Mouse (Mus musculus) heart, postnatal 0 days (tissue): Measurements from ENCODE around the gene Kcnj6.

Source experiments
- CTCF ChIP-seq: IDR thresholded peaks from 2 replicates; pipeline ENCODE4 v1.5.1; 2016; ENCODE audit warnings: antibody characterized with exemption, control low read depth, low read depth
- EP300 ChIP-seq: IDR thresholded peaks from 2 replicates; pipeline ENCODE4 v1.6.1; 2016; ENCODE audit warnings: antibody characterized with exemption, low read depth

DNA sequence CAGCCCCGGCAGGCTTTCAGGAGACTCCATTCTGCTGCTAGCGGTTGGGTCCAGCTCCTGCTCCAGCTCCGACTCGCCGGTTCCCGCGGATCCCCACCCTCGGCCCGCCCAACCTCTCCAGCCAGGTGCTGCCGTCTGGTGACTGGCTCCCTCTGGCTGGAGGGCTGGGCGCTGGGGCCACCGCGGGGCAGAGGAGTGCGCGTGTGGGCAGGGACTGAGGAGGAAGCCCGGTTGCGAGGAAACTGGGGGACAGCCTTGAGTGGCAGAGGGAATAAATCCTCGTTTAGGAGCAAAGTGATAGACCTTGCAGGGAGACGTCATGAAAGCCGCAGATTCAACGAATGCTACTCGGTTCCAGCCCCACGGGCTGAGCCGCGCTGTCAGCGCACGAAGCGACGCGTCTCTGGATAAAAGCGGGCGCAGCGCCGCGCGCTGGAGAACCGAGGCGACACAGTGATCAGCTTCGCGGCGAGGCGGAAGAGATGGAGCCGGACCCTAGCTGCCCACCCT lies at the start of gene Kcnj6:
- TF ChIP-seq CTCF (no peak), EP300 (no peak)
